Mouse (Mus musculus): ENCODE data around the gene Mb21d2. TPM values are rescaled to one million over a fixed set of nuclear protein-coding genes. Genes with fewer than 3 reads are reported as not detected.

Gene Mb21d2
- total RNA-seq (2021), result 10 to 100 TPM; 22.6 to 23.0 TPM
- long read RNA-seq, experiment 1, transcript Mb21d2-201 (2 exons, 3,055 nt), result major isoform, 9 of 11 reads
- long read RNA-seq, experiment 1, partial matches to known transcripts, result 0 of 11 reads
- long read RNA-seq, experiment 1, other reads (novel, unspliced or antisense), result 2 of 11 reads
- long read RNA-seq, experiment 2, transcript Mb21d2-201 (2 exons, 3,055 nt), result major isoform, 15 of 18 reads
- long read RNA-seq, experiment 2, partial matches to known transcripts, result 3 of 18 reads
- long read RNA-seq, experiment 2, other reads (novel, unspliced or antisense), result 0 of 18 reads

GRCm38 (mm10) chr16:28928815-28929685 is at the start of gene Mb21d2:
Mb21d2 (minus strand) TSS chr16:28929673.
- Histone ChIP-seq H3K27ac (peak within 1 kb of the TSS; percentile 92), H3K4me3 (peak within 1 kb of the TSS; percentile 94)
- peak; percentile 44 to 58 for DNase-seq (ENCODE audit: low spot score in 2 of 2)
- no peak for TF ChIP-seq CTCF (conservative IDR thresholded peaks at IDR 0.05)

- DNase-seq (ENCODE audit: low spot score in 2 of 2), result no peak
- no peak for TF ChIP-seq CTCF (conservative IDR thresholded peaks at IDR 0.05)
- Histone ChIP-seq H3K27ac (no peak overlapping the region), H3K4me3 (no peak overlapping the region)
These were observed 36.8 kb upstream of the Mb21d2 start for GRCm38 (mm10) chr16:28966236-28966635.

DNA sequence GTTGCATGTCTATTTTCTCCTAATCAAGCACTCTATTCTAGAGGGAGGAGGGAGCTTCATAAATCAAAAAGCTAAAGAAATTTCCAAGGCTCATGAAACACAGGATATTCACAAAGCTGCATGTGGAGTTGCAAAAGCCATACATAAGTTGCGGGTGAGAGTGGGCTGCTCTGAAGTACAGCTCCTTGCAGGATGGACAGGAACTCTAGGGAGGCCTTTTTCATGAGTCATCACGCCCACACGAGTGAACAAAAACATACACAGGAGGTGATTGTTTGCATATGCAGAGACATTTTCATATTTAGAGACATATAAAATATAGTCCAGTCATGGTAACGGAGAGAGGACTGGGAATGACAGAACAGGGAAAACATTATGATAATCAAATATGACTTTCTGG is 34.6 kb upstream of the Mb21d2 start:
- H3K27ac ChIP-seq, result no peak overlapping the region
- DNase-seq (ENCODE audit: low spot score in 2 of 2), result no peak
- no peak overlapping the region for H3K4me3 ChIP-seq
- TF ChIP-seq CTCF (conservative IDR thresholded peaks at IDR 0.05), result no peak

DNA sequence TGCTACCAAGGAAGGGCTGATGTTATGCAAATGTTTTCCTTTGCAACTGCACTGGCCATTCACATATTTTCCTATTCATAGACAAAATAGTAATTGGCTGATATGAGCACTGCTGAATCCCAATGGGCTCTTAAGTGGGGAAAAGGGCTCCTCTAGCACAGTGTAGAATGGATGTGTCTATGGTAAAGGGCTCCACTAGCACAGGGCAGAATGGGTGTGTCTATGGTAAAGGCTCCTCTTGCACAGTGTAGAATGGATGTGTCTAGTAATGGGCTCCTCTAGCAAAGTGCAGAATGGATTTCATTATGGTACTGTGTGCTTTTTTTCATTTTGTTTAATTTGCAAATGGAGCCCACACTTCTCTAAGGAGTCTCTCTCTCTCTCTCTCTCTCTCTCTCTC is 33.5 kb upstream of the Mb21d2 start:
- TF ChIP-seq CTCF (conservative IDR thresholded peaks at IDR 0.05), result no peak
- DNase-seq (ENCODE audit: low spot score in 2 of 2), result no peak
- Histone ChIP-seq H3K27ac (no peak overlapping the region), H3K4me3 (no peak overlapping the region)

DNA sequence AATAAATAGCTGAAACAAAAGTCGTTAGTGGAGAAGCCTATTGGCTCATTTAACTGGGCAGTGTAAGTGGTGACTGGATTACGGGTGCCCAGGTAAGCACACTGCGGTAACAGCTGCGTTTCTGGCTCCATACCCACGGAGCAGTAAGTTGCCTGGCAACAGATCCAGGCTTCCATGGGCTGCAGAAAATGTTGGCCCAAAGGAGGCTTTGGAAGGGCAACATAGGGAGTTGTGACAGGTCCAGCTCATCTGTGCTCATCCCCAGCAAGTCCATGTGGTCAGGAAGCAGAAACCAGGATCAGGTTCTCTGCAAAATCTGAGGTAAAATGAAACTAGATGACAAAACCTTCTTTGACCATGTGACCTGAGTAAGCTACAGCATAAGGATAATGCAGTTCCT is 20.3 kb upstream of the Mb21d2 start:
- DNase-seq (ENCODE audit: low spot score in 2 of 2), result no peak
- no peak for TF ChIP-seq CTCF (conservative IDR thresholded peaks at IDR 0.05)
- no peak overlapping the region for H3K4me3 ChIP-seq
- no peak overlapping the region for H3K27ac ChIP-seq

DNA sequence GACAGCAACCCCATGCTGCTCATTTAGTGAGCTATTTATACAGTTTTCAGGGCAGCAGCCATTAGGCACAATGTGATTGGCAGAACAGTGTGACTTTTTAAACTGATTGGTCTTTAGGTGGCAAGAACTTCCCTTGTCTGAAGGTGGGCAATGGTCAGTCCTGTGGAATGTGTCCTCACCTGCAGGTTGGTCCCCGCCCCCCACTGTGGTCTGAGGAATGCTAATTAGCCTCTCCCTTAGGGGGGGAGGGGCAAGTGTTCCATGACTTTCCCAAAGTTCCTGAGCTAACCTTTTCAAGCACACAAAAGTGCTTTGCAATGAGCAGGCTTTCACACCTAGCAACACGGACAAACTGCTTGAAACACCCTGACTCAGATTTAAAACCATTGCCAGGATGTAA is 13.8 kb upstream of the Mb21d2 start:
- no peak for TF ChIP-seq CTCF (conservative IDR thresholded peaks at IDR 0.05)
- DNase-seq (ENCODE audit: low spot score in 2 of 2), result no peak

GRCm38 (mm10) chr16:28936181-28936792 is 6.8 kb upstream of the Mb21d2 start:
- DNase-seq (ENCODE audit: low spot score in 2 of 2), result no peak
- TF ChIP-seq CTCF (conservative IDR thresholded peaks at IDR 0.05), result no peak
- H3K4me3 ChIP-seq, result no peak overlapping the region
- H3K27ac ChIP-seq, result no peak overlapping the region

More for the DNA sequence above, 13.8 kb upstream of the Mb21d2 start:
- no peak overlapping the region for H3K27ac ChIP-seq
- no peak overlapping the region for H3K4me3 ChIP-seq

GRCm38 (mm10) chr16:28935701-28936100 is 6.2 kb upstream of the Mb21d2 start:
- no peak for TF ChIP-seq CTCF (conservative IDR thresholded peaks at IDR 0.05)
- no peak for DNase-seq (ENCODE audit: low spot score in 2 of 2)
- H3K27ac ChIP-seq, result no peak overlapping the region

DNA sequence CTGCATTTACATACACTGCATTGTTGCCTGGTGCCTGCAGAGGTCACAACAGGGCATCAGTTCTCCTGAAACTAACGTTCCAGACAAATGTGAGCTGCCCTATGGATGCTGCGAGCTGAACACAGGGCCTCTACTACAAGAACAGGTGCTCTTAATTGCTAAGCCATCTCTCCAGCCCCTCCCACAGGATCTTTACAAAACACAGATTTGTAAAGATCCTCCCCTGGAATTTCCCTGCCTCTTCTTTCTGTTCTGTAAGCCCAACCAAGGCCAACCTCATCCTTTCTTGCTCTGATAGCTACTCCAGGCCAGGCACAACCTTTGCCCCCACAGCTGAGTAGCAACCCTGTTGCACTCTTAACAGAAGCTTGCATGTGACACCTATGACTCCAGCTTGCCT is 1.7 kb upstream of the Mb21d2 start:
- no peak for DNase-seq (ENCODE audit: low spot score in 2 of 2)
- TF ChIP-seq CTCF (conservative IDR thresholded peaks at IDR 0.05), result no peak
- Histone ChIP-seq H3K27ac (no peak overlapping the region), H3K4me3 (no peak overlapping the region)

More at GRCm38 (mm10) chr16:28935701-28936100, 6.2 kb upstream of the Mb21d2 start:
- no peak overlapping the region for H3K4me3 ChIP-seq

- no peak overlapping the region for H3K27ac ChIP-seq
- H3K4me3 ChIP-seq, result peak overlapping the region; percentile 94
- no peak for DNase-seq (ENCODE audit: low spot score in 2 of 2)
- no peak for TF ChIP-seq CTCF (conservative IDR thresholded peaks at IDR 0.05)
These were observed 953 bp upstream of the Mb21d2 start for GRCm38 (mm10) chr16:28930426-28930825.

GRCm38 (mm10) chr16:28929686-28930291 is 316 bp upstream of the Mb21d2 start:
- TF ChIP-seq CTCF (conservative IDR thresholded peaks at IDR 0.05), result no peak
- peak overlapping the region; percentile 92 for H3K27ac ChIP-seq
- H3K4me3 ChIP-seq, result peak overlapping the region; percentile 94
- DNase-seq (ENCODE audit: low spot score in 2 of 2), result peak; percentile 34 to 42

GRCm38 (mm10) chr16:28928466-28928814 is 1.0 kb downstream of the Mb21d2 start:
- DNase-seq (ENCODE audit: low spot score in 2 of 2), result peak in 1 of 2 experiments; percentile 35
- H3K27ac ChIP-seq, result peak overlapping the region; percentile 92
- peak overlapping the region; percentile 94 for H3K4me3 ChIP-seq
- peak; percentile 49 for TF ChIP-seq CTCF (conservative IDR thresholded peaks at IDR 0.05)

DNA sequence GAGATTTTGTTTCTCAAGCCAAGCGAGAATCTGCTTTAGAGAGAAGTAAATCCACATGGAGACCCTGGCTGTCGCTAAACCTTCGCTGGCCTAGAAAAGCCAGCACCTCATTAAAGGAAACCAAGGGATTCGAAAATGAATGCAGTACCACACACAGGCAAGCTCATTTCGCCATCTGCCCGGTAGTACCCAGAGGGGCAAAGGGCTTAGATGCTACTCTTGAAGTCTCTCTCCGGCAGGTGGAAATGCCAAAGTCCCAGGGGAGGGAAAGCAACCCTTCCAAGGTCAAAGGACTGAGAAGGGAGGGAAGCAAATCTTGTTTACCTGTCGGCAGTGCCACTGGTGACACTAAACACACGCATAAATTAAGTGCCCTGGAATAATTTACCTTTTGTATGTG is 2.1 kb downstream of the Mb21d2 start:
- TF ChIP-seq CTCF (conservative IDR thresholded peaks at IDR 0.05), result no peak
- no peak for DNase-seq (ENCODE audit: low spot score in 2 of 2)
- peak overlapping the region; percentile 28; the same call in 1 of the 2 replicates for H3K4me3 ChIP-seq
- no peak overlapping the region for H3K27ac ChIP-seq

All from layer of hippocampus, adult 2 months (tissue).